Mouse (Mus musculus) lung, postnatal 4 days (tissue): ENCODE results near the gene Stxbp6.
"Not testable (repeated sequence)": the region's sequence is repeated elsewhere in the genome, so short reads cannot be mapped to it uniquely, and the experiment has no call there.

Experiments
- DNase-seq, 2 experiments: peaks; one replicate each; pipeline ENCODE4 v3.0.0; 2021

Stxbp6 gene

DNA sequence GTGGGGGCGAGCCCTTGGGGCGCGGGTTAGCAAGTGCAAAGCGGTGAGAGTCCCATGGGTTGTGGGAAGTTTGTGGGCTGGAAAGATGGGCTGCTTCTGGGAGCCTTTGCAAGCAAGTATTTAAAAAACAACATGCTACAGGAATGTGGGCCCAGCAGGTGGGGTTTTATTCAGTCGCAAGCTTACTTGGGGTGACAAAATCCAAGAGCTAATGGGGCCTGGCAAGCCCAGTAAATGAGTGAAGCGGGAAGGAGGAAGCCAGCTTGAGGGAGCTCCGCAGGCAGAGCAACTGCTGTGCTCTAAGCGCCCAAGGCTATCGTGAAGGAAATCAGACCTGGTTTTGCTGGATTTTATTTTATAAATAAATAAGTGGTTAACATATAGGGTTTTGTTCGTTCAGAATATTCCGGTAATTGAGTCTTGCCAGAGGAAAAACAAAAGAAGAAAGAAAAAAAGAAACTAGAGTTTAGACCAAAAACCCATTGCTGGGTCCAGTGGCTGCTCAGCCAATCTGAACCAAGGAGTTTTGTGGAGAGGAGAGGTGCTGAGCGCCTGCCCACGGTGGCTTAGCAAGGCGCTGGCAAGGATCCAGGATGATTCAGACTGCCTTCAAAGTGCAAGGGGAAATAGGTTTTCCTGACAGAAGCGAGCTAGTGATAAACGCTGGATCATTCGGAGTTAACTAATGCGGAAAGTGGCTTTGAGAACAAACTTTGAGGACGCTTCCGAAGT is at the start of gene Stxbp6:
Gene Stxbp6 (minus strand): TSS at position 99 of the 732 bp plus-strand sequence.
- peak; percentile 79 for DNase-seq

DNA sequence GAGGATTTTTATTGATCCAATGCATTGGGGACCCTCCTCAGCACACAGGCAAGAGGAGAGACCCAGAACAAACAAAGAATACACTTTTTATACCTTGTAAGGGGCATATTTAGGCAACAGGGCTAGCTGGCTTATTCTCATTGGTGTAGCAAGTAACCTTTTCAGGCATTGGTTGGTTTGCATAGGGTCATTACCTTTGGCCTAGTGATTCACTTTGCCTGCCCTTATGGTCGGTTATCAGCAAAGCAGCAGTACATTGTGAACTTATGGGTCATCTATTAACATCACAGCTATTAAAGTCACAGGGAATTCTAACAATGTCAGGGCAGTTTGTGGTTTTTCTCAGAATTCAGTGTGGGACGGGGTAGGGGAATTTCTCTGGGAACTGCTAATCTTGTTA is 28.4 kb upstream of the Stxbp6 start:
- not testable (repeated sequence) for DNase-seq

DNA sequence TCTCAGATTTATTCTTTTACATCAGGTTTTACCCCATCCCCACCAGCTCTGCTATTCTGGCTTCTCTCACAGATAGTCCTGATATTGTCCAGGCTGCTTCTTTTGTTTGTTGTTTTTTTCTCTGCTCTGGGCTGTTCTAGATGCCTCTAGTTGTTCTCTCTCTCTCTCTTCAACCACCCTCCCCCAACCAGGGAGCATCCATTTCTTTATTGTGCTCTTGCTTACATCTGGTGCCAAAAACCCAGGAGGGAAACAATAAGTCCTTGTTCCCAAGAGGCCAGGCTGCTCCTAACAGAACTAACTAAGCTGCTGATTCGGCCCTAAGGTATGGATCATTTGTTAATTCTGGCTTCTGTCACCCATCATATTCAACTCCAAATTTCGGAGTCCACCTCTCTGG is 19.2 kb upstream of the Stxbp6 start:
- no peak for DNase-seq

- DNase-seq: no peak
Measured at GRCm38 (mm10) chr12:45092444-45092843, 17.9 kb upstream of the Stxbp6 start.

GRCm38 (mm10) chr12:45083145-45083475 is 8.6 kb upstream of the Stxbp6 start:
- DNase-seq: no peak

GRCm38 (mm10) chr12:45082379-45083144 is 8.1 kb upstream of the Stxbp6 start:
- no peak for DNase-seq

GRCm38 (mm10) chr12:45081617-45082016 is 7.1 kb upstream of the Stxbp6 start:
- DNase-seq: no peak

DNA sequence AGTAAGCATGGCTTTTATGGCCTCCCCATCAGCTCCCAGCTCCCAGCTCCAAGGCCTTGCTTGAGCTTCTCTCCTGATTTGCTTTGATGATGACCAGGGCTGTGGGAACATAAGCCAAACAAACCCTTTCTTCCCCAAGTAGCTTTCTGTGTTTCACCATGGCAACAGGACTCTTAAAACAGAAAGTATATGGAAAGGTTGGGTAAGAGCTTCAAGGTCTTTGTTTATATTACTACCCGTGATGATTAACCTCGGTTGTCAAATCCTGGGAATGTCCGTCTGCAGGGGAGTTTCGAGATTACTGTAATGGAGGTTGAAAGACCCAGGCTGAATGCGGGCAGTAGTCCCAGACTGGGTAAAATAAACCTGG is 6.2 kb upstream of the Stxbp6 start:
- no peak for DNase-seq

- no peak for DNase-seq
Measured at GRCm38 (mm10) chr12:45080036-45080752, 5.7 kb upstream of the Stxbp6 start.

GRCm38 (mm10) chr12:45075631-45076030 is 1.1 kb upstream of the Stxbp6 start:
- no peak for DNase-seq

DNA sequence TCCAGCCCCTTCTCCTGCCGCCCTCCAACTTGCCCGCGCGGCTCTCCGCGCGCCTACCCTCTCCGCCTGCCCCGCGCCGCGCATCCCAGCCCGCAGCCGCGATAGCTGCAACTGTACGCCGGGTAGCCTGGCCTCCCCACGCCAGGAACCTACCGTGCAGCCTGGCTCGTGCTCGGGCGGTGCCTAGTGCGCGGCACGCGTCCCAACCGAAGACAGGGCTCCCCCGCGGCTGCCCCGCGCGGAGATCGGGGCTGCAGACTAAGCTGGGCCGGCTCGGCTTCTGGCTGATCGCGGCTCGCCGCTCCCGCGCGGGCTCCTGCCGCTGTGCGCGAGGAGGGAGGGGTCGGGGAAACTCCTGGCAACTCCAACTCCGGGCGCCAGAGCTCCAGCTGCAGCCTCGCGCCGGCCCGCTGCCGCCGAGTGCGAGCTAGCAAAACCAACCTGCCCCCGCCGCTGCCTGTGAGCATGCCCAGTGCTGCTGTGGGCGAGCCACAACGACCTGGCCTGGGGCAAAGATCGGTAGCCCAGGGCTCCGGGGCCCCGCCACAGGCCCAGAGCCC is 387 bp downstream of the Stxbp6 start:
- DNase-seq: peak; percentile 80 to 89

GRCm38 (mm10) chr12:45073331-45074041 is 1.0 kb downstream of the Stxbp6 start:
- peak in 1 of 2 experiments; percentile 16 for DNase-seq

- DNase-seq: no peak
Measured at GRCm38 (mm10) chr12:45072185-45072584, 2.3 kb downstream of the Stxbp6 start.

- peak; percentile 25 to 50 for DNase-seq
Measured at GRCm38 (mm10) chr12:45070186-45070585, 4.3 kb downstream of the Stxbp6 start.

DNA sequence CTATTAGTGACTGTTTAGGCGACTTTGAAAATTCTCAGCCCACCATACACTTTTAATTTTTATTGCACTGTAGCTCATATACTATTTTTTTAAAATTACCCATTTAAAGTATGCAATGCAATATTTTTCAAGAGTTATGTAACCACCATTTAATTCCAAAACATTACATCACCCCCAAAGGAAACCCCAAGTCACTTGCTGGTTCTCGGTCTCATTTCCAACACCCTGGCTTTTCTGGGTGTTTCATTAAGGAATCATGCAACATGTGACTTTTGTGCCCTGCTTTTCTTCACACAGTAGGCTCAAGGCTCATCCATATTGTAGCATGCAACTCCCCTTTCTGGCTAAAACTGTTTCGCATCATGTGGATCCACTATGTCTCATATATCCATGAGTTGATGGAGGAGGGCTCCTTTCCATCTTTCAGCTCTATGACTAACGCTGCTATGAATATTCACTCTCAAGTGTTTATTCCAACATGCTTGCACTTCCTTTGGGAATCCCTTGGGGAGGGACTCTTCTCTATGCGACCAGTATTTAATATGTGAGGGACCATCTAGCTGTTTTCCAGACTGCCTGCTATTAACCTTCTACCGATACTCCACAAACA is 6.3 kb downstream of the Stxbp6 start:
- DNase-seq: no peak

GRCm38 (mm10) chr12:45067686-45068085 is 6.8 kb downstream of the Stxbp6 start:
- DNase-seq: no peak

DNA sequence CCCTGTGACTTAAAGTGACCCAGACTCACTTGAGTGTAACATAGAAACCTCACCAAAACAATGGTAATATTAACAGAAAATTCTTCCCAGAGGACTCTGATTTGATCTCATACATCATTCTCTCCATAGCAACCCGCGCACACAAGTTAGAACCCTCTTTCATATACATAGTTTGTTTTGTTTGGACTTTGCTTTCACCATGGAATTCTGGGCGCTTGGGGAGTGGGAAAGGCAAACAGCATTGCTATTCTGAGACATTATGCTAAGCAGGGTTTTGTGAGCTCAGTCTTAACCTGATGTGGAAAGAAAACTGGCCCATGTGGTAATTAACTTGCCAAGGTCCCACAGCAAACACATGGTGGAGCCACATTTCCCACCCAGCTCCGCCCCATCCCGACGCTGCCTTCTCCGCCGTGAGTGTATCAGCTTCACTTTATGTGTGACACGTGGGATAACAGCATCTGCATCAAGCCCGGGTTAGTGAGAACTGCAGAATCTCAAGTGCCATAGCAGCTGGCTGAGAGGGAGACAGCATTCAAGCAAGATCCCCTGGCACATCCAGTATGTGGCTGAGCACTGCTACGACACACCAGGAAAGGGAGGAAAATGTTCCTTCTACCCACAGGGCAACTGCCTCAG is 7.3 kb downstream of the Stxbp6 start:
- no peak for DNase-seq

DNA sequence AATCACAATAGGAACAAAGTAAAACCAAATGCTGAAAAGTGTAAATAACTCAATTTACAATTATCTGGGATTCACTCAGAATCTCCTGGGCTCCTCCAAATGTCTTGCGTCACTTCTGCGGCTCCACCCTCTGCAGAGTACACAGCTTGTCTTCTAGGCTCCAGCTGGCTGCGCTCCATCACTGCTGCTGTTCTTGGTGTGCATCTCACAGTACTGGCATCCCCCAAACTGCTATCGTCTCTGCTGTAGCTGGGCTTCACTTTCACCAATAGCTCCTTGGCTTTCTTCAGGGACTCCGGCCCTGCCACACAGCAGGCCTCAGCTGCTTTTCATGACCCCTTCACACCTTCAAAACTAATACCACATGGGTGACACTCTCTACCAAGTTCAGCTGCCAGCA is 10.9 kb downstream of the Stxbp6 start:
- peak; percentile 34 to 66 for DNase-seq

- no peak for DNase-seq
Measured at GRCm38 (mm10) chr12:45061336-45061735, 13.2 kb downstream of the Stxbp6 start.

DNA sequence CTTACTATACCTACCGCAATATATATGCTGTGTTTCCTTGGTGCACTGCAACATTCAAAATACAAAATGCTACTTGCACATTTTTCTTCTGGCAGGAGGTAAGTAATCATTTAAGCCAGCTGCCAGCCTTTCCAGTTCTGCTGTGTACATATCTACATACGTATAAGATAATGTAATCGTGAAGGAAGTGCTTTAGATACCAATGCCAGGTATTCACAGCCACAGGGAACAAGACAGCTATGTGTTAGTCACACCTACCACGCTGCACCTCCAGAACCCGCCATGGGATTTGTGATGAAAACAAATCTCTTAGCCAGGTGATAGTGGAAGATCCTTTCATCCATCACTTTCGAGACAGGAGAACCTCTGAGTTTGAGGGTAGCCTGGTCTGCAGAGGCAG is 13.7 kb downstream of the Stxbp6 start:
- DNase-seq: no peak

- no peak for DNase-seq
Measured at GRCm38 (mm10) chr12:45058007-45058406, 16.5 kb downstream of the Stxbp6 start.

DNA sequence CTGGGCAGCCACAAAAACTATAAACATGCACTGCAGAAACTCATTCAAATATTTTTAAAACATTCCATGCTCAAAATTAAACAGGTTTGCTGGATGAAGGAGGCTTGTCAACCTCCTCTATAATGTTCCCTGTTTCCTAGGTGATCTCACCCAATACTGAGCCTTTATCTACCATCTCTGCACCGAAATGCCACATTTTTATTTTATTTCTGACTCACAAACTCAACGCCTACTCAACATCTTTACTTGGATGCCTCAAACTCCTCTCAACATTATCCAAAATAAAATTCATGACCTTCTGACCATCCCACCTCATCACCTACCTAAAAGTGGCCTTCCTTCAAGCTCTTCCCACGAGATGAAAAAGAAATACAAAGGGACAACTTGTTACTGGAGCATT is 18.1 kb downstream of the Stxbp6 start:
- DNase-seq: no peak
